Mouse (Mus musculus): ENCODE data around the gene Gm33543. TPM values are rescaled to one million over a fixed set of nuclear protein-coding genes. Genes with fewer than 3 reads are reported as not detected.

Gene Gm33543
- polyA plus RNA-seq, 1 experiment from 2014 or later: not detected

- no peak for DNase-seq (ENCODE audit: low spot score)
Observed at GRCm38 (mm10) chr10:95836530-95837264, 6.0 kb downstream of the Gm33543 start.

DNA sequence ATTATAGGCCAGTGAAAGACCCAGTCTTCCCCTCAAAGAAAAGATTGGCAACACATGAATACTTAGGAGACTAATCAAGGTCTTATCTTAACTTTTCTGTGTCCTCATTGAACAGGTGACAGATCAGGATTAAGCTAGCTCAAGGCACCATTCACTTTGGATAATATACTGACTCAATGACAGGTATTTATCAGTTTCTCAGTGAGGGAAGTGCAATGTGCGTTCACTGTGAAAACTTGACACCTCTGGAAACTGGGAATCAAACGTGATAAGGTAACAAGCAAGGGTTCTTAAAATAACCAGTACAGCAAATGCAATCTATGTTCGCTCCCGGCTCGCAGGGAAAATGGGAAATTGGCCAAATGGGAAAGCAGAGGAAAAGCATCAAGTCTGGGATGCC lies 11.8 kb downstream of the Gm33543 start:
- no peak for DNase-seq (ENCODE audit: low spot score)

DNA sequence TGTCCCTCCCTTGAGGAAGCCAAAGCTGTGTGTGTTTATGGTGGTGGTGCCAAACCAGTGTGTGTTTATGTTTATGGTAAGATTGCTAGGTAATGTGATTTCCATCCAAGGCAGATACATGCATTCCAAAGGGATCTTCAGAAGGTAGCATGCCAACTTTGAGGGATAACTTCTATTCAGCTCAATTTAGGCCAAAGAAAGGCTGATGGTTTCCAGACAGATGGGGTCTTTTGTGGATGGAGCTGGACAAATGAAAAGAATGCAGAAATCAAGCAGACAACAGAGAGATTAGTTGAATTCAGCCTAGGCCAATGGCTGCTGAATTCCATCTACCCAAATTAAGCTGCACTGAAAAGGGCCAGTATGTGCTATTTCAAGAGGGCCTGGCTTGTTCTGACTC lies 13.3 kb downstream of the Gm33543 start:
- DNase-seq (ENCODE audit: low spot score): no peak

DNA sequence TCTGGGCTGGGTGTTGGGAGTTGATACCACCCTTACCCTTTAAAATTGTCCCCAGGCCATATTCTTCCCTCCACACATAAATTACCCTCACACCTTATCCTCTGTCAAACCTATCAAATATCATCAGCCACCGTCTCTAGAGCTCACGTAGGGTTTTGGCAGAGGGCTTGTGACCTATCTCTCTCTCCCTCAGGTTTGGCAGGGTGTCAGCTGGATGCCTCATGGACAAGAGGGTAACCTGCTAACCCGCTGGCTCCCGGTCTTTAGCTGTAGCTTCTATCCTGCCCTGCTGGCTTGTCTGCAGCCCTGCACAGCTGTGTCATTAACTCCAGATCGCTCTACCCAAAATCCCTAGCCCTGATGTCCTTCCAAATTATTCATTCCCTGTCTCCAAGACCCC lies 14.4 kb downstream of the Gm33543 start:
- DNase-seq (ENCODE audit: low spot score): no peak

GRCm38 (mm10) chr10:95825651-95826050 lies 17.1 kb downstream of the Gm33543 start:
- no peak for DNase-seq (ENCODE audit: low spot score)

GRCm38 (mm10) chr10:95818506-95818905 lies 24.2 kb downstream of the Gm33543 start:
- DNase-seq (ENCODE audit: low spot score): no peak

DNA sequence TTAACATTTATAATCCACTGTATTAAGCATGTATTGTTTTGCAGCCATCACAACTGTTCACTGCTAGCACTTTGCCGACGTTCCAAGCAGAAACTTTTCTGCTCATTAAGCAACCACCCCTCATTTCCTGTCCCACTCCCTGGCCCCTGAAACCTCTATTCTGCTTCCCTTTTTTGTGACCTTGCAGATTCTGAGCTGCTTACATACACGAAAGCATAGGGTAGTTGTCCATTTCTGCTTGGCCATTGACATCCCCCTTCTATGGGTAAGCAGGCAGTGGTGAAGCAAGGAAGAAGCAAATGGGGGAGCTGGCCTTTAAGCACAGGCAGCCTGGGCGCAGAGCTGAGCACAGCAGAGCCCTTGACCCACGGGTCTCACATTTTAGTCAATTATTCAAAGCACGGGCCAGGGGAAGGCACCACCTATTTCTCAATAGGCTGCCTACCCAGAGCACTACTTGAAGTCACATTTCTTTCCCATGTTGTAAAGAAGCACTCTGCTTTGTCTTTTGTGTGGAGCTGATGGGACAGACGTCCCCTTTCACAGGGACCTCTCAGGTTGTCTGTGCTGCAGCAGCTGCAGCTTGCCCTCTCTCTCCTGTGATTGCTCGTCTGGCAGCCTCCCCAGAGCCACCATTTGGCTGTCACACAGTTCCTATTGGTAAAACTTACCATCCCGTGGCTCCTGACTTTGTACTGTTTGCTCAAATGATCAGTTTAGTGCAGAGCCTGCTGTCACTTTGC lies 25.1 kb downstream of the Gm33543 start:
- no peak for DNase-seq (ENCODE audit: low spot score)

DNA sequence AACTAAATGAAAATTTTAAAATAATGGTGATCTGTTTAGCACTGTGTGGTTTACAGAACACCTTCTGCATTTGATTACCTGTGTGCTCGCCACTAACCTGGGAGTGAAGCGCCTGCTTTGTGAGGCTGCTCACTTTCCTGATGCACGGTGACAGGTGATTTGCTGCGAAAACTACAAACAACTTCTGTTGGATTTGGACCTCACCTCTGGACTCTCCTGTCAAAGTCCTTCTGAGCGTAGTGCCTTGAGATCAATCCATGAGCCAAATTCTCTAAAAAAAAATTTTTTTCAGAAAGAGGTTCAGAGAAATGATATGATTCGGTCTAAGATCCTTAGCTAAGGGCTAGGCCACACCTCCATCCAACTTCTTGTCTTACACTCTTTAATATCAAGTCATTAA lies 28.4 kb downstream of the Gm33543 start:
- no peak for DNase-seq (ENCODE audit: low spot score)

DNA sequence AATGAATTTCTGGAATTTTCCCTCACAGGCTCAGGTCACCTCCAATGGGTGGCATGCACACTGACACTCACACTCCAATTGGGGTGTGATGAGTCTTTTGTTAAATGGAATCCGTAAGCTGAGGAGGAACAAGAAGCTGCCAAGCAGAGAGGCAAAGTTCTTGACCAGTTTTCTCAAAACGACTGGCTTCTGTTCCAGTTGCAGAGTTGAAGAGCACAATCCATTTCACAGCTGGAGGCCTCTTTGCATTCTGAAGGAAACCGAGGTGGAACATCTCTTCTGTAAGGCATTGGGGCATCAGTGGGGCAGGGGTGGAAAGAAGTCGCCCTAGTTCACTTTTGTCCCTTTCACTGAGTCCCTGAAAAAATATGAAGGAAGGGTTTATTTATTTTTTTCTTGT lies 30.9 kb downstream of the Gm33543 start:
- no peak for DNase-seq (ENCODE audit: low spot score)

DNA sequence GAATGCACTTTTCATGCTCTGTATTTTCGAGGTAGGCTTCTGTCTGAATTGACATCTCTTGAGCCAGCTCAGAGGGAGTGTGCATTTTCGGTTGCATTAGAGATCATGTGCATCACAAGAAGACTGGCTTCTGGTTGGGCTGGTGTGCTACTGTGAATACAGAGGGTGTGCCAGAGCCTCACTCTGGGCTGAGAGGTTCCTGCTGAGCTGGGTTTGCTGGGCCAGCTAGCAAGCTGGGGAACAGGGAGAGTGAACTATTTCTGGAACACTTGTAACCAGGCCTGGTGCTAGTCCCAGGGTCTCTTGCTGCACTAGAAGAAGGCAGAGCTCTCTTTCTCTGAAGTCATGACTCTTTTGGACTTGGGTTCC lies 41.3 kb downstream of the Gm33543 start:
- DNase-seq (ENCODE audit: low spot score): no peak

DNA sequence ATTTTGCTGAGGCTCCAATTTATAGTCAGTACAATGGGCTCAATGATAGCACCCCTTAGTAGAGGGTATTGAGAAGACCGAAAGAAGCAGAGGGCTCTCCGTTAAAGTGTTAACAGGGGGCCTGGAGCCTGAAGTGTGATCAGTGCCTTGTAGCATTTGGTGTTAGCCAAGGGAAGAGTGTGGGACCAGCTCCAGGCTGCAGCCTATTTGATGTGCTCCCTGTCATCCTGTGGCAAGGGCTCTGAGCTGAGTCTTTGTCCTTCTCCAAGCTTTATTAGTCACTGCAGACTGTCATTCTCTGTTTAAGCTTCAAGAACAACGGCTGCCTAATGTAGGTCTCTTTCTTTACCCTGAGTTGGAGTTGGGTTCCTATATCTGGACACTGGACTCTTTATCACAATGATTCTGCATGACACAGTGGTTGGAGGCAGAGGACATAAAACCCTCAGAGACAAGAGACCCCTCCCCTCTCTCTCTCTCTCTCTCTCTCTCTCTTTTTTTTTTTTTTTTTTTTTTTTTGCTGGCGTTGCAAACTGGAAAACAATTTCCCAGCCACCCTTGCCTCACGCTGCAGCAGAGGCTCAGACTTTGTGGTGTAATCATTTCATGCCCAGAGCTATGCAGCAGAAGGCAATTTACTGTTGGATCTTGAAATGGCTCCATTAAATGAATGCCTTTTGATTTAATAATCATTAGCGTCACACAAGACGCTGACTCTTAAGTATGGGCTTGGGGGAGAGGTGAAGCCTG lies 41.9 kb downstream of the Gm33543 start:
- DNase-seq (ENCODE audit: low spot score): no peak

- DNase-seq (ENCODE audit: low spot score): no peak
Observed at GRCm38 (mm10) chr10:95797645-95798395, 44.9 kb downstream of the Gm33543 start.

- no peak for DNase-seq (ENCODE audit: low spot score)
Observed at GRCm38 (mm10) chr10:95795500-95795899, 47.2 kb downstream of the Gm33543 start.

DNA sequence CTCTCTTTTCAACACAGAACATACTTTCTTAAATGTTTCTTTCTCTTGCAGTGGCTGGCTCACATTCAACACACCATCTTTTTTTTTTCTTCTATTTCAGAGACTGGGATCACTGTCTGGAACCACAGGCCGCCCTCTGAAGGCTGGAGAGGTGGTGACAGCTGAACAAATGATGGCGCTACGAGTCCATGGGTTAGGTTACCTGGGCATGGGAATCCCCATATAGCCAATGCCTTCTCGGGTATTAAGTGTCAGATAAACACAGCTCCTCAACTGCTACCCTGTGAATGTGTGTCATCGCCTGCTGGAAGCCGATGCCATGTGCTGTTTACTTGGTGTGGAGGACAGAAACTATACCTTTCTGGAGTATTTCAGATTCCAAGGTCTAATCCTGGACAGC lies 48.0 kb downstream of the Gm33543 start:
- no peak for DNase-seq (ENCODE audit: low spot score)

DNA sequence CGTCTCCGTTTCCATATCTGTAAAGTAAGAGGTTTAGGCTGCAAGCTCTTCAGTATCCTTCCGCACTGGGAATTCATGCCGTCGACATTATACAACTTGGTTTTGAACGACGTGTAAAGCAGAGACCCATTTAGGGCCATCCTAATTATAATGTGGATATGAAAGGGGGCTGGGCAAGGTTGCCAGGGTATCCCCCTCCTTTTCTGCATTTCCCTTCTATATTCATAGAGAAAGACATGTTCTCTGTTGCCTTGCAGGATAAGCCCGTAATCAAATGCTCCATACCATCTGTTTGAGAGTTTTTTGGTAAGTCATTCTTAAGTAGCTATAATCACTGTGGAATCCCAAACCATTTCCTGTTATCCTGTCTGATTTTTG lies 51.3 kb downstream of the Gm33543 start:
- no peak for DNase-seq (ENCODE audit: low spot score)

DNA sequence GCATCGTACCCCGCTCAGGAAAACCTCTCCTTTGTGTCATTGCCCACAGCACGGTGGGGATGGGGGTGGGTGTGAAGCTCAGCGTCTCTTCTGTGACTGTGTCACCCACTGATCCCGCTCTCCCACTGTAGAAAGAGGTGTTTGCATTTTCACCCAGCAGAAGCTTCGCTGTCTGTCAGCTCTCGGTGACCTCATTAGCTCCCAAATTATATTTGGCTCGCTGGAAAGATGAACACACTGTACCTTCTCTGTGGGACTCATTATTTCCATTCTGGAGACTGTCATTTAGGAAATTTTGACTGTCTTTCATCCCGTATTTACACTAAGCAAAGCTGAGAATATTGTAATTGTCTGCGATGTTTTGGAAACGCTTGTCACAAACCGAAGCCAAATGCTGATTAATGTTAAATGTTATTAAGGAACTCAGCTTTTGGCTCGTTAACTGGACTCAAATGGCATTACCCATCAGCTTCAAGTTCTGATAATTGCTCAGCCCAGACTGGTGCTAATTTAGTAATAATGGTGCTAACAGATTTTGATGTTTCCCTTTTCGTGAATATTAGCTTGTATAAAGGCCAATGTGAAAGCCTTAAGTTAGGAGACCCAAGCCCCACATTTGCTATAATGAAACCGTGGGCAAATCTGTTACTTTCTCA lies 51.8 kb downstream of the Gm33543 start:
- DNase-seq (ENCODE audit: low spot score): no peak

DNA sequence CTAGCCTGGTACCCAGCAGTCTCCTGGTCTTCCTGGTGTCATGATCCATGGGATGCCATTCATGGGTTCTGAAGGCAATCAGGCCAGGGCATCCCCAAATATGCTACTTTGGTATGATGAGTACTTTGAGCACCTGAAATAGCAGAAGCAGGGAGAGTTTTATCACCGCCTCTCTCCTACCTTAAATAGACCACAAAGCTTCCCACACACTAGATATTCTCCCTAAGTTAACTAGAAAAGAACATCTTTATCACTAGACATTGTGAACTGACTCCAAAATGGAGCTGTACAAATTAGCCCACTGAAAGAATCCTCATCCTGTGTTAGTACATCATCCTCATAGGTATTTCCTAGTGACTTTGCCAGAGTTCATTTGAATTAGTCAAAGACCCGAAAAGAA lies 55.6 kb downstream of the Gm33543 start:
- no peak for DNase-seq (ENCODE audit: low spot score)

DNA sequence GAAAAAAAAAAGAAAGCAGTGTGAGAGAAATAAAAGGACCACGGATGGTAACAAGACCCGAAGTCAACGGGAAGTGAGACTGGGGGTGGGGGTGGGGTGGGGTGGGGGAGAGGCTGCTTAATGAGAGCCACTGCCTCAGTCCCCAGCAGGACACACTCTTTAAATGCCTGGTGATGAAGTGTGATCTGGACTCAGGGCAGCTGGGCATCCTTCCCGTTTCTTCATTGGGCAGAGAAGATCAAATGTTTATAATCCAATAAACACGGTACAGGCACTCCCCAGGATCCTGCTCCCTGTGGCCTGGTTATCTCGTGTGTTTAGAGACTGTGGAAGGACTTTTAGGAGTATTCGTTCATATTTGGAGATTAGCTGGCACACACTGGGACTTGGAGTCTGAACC lies 57.9 kb downstream of the Gm33543 start:
- DNase-seq (ENCODE audit: low spot score): no peak

GRCm38 (mm10) chr10:95780881-95781600 lies 61.7 kb downstream of the Gm33543 start:
- peak; percentile 7 for DNase-seq (ENCODE audit: low spot score)

- DNase-seq (ENCODE audit: low spot score): peak; percentile 21
Observed at GRCm38 (mm10) chr10:95779801-95780385, 62.8 kb downstream of the Gm33543 start.
